Comparison of ENCODE assay signal across 9 mouse cellular contexts in genomic region chr7:113249134-113249825, GRCm38 (mm10). TPM values are rescaled to one million over a fixed set of nuclear protein-coding genes. Genes with fewer than 3 reads are reported as not detected.
DNase-seq lines count a peak whose midpoint lies in the region; ATAC-seq lines count a peak whose summit lies in the region.
"Had no signal": no experiment of that assay in that cellular context is flagged by ENCODE, and none has a peak within 500 bp of the region (broad histone marks: within the 10 kb centered on the region; RNA-seq: fewer than 3 reads in every experiment).

No protein-coding gene starts in this region.

- H3K4me2 ChIP-seq in hindbrain, embryonic 13.5 days: no peak overlapping the region
- no peak overlapping the region for H3K4me2 ChIP-seq in hindbrain, embryonic 16.5 days (ENCODE audit: low read length)
- H3K4me2 ChIP-seq in midbrain, embryonic 14.5 days (ENCODE audit: low read length): no peak overlapping the region

- peaks cover 63% of the 10 kb centered on the region for H3K4me1 ChIP-seq in hindbrain, embryonic 13.5 days (replicated peaks)
- H3K4me1 ChIP-seq in hindbrain, embryonic 16.5 days (ENCODE audit: control insufficient read depth, insufficient read depth, low read depth, low read length): peaks cover 41% of the 10 kb centered on the region
- H3K4me1 ChIP-seq in midbrain, embryonic 14.5 days (ENCODE audit: control insufficient read depth, insufficient read depth, low read length): peaks cover 30% of the 10 kb centered on the region

- no peak overlapping the region for H3K4me3 ChIP-seq in hindbrain, embryonic 13.5 days
- no peak overlapping the region for H3K4me3 ChIP-seq in hindbrain, embryonic 16.5 days (ENCODE audit: low read length)
- H3K4me3 ChIP-seq in midbrain, embryonic 14.5 days (replicated peaks; ENCODE audit: low read depth, low read length): no peak overlapping the region
- H3K4me3 ChIP-seq: erythroblast, embryonic 14.5 days had no signal

- ATAC-seq in hindbrain, embryonic 13.5 days (ENCODE audit: low FRiP score): no peak
- ATAC-seq in hindbrain, embryonic 16.5 days: no peak
- ATAC-seq in midbrain, embryonic 14.5 days (ENCODE audit: low FRiP score, low TSS enrichment): no peak

- no peaks in the 10 kb centered on the region for H3K27me3 ChIP-seq in hindbrain, embryonic 13.5 days
- no peaks in the 10 kb centered on the region for H3K27me3 ChIP-seq in hindbrain, embryonic 16.5 days (replicated peaks; ENCODE audit: control insufficient read depth, insufficient read depth, low read length)
- no peaks in the 10 kb centered on the region for H3K27me3 ChIP-seq in midbrain, embryonic 14.5 days (ENCODE audit: control insufficient read depth, insufficient read depth, low read length)

- peak; percentile 64 for DNase-seq in adrenal gland, postnatal 25 days
- peak; percentile 81 to 82 for DNase-seq in frontal cortex, adult 2 months (ENCODE audit: extremely low spot score in 1 of 2, low spot score in 1 of 2)
- DNase-seq in layer of hippocampus, adult 9-11 months: peak; percentile 94
- peak; percentile 78 for DNase-seq in midbrain, embryonic 14.5 days
- DNase-seq in spleen, postnatal 10 days (ENCODE audit: low spot score in 2 of 2): no peak
- DNase-seq in spleen, adult 12 weeks (ENCODE audit: low spot score): no peak

- no peak overlapping the region for H3K9ac ChIP-seq in hindbrain, embryonic 13.5 days
- no peak overlapping the region for H3K9ac ChIP-seq in hindbrain, embryonic 16.5 days (ENCODE audit: low read depth, low read length)
- H3K9ac ChIP-seq in midbrain, embryonic 14.5 days (replicated peaks; ENCODE audit: low read length): no peak overlapping the region

- 55% methylated on average over 16 of the region's 16 CpGs for WGBS in hindbrain, embryonic 13.5 days
- 39% methylated on average over 16 of the region's 16 CpGs for WGBS in hindbrain, embryonic 16.5 days
- WGBS in midbrain, embryonic 14.5 days: 54% methylated on average over 16 of the region's 16 CpGs

- no peaks in the 10 kb centered on the region for H3K36me3 ChIP-seq in hindbrain, embryonic 13.5 days
- no peaks in the 10 kb centered on the region for H3K36me3 ChIP-seq in hindbrain, embryonic 16.5 days (ENCODE audit: control insufficient read depth, insufficient read depth, low read length)
- H3K36me3 ChIP-seq in midbrain, embryonic 14.5 days (ENCODE audit: control insufficient read depth, insufficient read depth, low read length): no peaks in the 10 kb centered on the region

- H3K27ac ChIP-seq in hindbrain, embryonic 13.5 days: peak overlapping the region; percentile 79
- H3K27ac ChIP-seq in hindbrain, embryonic 16.5 days (ENCODE audit: low read depth, low read length): no peak overlapping the region; the same call in 1 of the 2 replicates
- no peak overlapping the region for H3K27ac ChIP-seq in midbrain, embryonic 14.5 days (replicated peaks; ENCODE audit: low read depth, low read length)

- no peaks in the 10 kb centered on the region for H3K9me3 ChIP-seq in hindbrain, embryonic 13.5 days
- no peaks in the 10 kb centered on the region for H3K9me3 ChIP-seq in hindbrain, embryonic 16.5 days (ENCODE audit: control insufficient read depth, low read length)
- no peaks in the 10 kb centered on the region for H3K9me3 ChIP-seq in midbrain, embryonic 14.5 days (ENCODE audit: control insufficient read depth, low read length)

RNA-seq across cellular contexts. Expression of gene Arntl, which starts 42.0 kb away (rescaled TPM):
- 11.5 and 13.2 TPM in 2 replicates for polyA plus RNA-seq in hindbrain, embryonic 13.5 days (2015; fragmentation: Nextera tagmentation; extraction: Ambion mirVana)
- 21.2 and 21.7 TPM in 2 replicates for polyA plus RNA-seq in hindbrain, embryonic 16.5 days (2015; fragmentation: Nextera tagmentation; extraction: Ambion mirVana)
- total RNA-seq in adrenal gland, postnatal 25 days (2021): 5.4 and 13.8 TPM in 2 replicates
- polyA plus RNA-seq in frontal cortex, adult 2 months (2012; rRNA removed): 26.9 and 28.9 TPM in 2 replicates
- 16.1 TPM in 2 replicates for polyA plus RNA-seq in midbrain, embryonic 14.5 days (2014; fragmentation: Nextera tagmentation; extraction: Ambion mirVana)

Comparison
In these comparisons a context has a peak if more than half of its experiments do, and no peak if none do; other contexts are left out.
1. DNase-seq: peak in adrenal gland, postnatal 25 days (single experiment), frontal cortex, adult 2 months (2 of 2), layer of hippocampus, adult 9-11 months (single experiment) and midbrain, embryonic 14.5 days (single experiment); none in spleen, postnatal 10 days (0 of 2) and spleen, adult 12 weeks (single experiment).